18 mouse cellular contexts compared by ENCODE assay signal in the genomic region with DNA sequence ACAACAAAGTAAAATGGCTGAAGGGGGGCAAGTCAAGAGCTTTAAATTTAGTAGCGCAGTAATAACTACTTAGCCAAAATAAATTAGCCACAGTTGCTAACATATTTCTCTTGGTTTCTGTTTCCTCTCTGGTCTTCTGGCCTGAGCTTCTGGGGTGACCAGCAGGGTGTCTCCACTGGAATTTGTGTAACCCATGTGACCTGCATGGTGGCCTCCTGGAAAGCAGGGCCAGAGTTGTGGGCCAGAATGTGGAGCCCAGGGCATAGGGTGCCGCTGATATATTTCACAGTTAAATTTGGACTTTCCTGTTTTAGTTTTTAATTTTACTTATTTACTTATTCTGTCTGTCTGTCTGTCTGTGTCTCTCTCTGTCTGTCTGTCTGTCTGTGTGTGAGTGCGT.
A peak's percentile ranks its signal among the peaks of the same experiment; 100 is the strongest.
DNase-seq lines count a peak whose midpoint lies in the region; ATAC-seq lines count a peak whose summit lies in the region.
"Had no signal": no experiment of that assay in that cellular context is flagged by ENCODE, and none has a peak within 500 bp of the region (broad histone marks: within the 10 kb centered on the region; RNA-seq: fewer than 3 reads in every experiment).

No protein-coding gene starts in this region.

- no peak for ATAC-seq in limb, embryonic 12.5 days (ENCODE audit: insufficient number of reproducible peaks, insufficient read depth, low FRiP score, low TSS enrichment, low read depth)
- ATAC-seq: forebrain, embryonic 14.5 days; midbrain, embryonic 16.5 days; Patski had no signal

- 0 out of 2 replicates have a peak overlapping the region, but pooled peaks have one; percentile 35 for H3K27ac ChIP-seq in limb, embryonic 12.5 days
- H3K27ac ChIP-seq in limb, embryonic 10.5 days: no peak overlapping the region
- H3K27ac ChIP-seq: embryonic facial prominence, embryonic 13.5 days; heart, embryonic 10.5 days; hindbrain, embryonic 10.5 days; lung, embryonic 15.5 days had no signal

- intact Hi-C loops in left cerebral cortex, postnatal 4 days (cut with DNase I): no loop called here

- no peaks in the 10 kb centered on the region for H3K36me3 ChIP-seq in limb, embryonic 12.5 days
- H3K36me3 ChIP-seq in limb, embryonic 10.5 days: no peaks in the 10 kb centered on the region
- H3K36me3 ChIP-seq: embryonic facial prominence, embryonic 13.5 days; heart, embryonic 10.5 days; hindbrain, embryonic 10.5 days; lung, embryonic 15.5 days had no signal

- H3K27me3 ChIP-seq in limb, embryonic 12.5 days: no peaks in the 10 kb centered on the region
- H3K27me3 ChIP-seq in limb, embryonic 10.5 days (ENCODE audit: low read depth, poor library complexity, severe bottlenecking): no peaks in the 10 kb centered on the region
- H3K27me3 ChIP-seq: embryonic facial prominence, embryonic 13.5 days; lung, embryonic 15.5 days; Patski had no signal

- H3K4me3 ChIP-seq in limb, embryonic 12.5 days (replicated peaks): no peak overlapping the region
- H3K4me3 ChIP-seq in limb, embryonic 10.5 days: no peak overlapping the region
- H3K4me3 ChIP-seq: embryonic facial prominence, embryonic 13.5 days; heart, embryonic 10.5 days; hindbrain, embryonic 10.5 days; lung, embryonic 15.5 days had no signal

- WGBS in limb, embryonic 12.5 days: 88% methylated on average over 3 of the region's 3 CpGs
- whole genome bisulfite sequencing in limb, embryonic 10.5 days: 95% methylated on average over 3 of the region's 3 CpGs

- H3K9me3 ChIP-seq in limb, embryonic 12.5 days: no peaks in the 10 kb centered on the region
- H3K9me3 ChIP-seq in limb, embryonic 10.5 days (replicated peaks): no peaks in the 10 kb centered on the region
- H3K9me3 ChIP-seq: embryonic facial prominence, embryonic 13.5 days; heart, embryonic 10.5 days; hindbrain, embryonic 10.5 days; lung, embryonic 15.5 days had no signal

- H3K4me1 ChIP-seq in limb, embryonic 12.5 days (replicated peaks): no peaks in the 10 kb centered on the region; the same call in 1 of the 2 replicates
- 0 out of 2 replicates have a peak, but pooled peaks cover 3% of the 10 kb centered on the region for H3K4me1 ChIP-seq in limb, embryonic 10.5 days
- H3K4me1 ChIP-seq: heart, embryonic 10.5 days; hindbrain, embryonic 10.5 days; lung, embryonic 15.5 days had no signal

- no peak overlapping the region for H3K9ac ChIP-seq in limb, embryonic 12.5 days (replicated peaks)
- H3K9ac ChIP-seq: embryonic facial prominence, embryonic 13.5 days; lung, embryonic 15.5 days had no signal

- no peak overlapping the region for H3K4me2 ChIP-seq in limb, embryonic 12.5 days
- H3K4me2 ChIP-seq: embryonic facial prominence, embryonic 13.5 days; lung, embryonic 15.5 days had no signal

- peak; percentile 19 for DNase-seq in adrenal gland, adult 2 months
- DNase-seq in adrenal gland, postnatal 4 days (ENCODE audit: low spot score in 2 of 2): no peak
- DNase-seq in limb, embryonic 10.5 days (ENCODE audit: low spot score): no peak
- peak; percentile 57 for DNase-seq in adipocyte (ENCODE audit: low spot score)
- DNase-seq in kidney, postnatal 25 days: peak; percentile 46 to 71
- DNase-seq in cerebellum, postnatal 4 days (ENCODE audit: low spot score in 2 of 2): no peak
- no peak for DNase-seq in left cerebral cortex, postnatal 4 days
- DNase-seq: cerebellum, postnatal 36 days; right cerebral cortex, postnatal 4 days; thymus, postnatal 36 days had no signal

Comparison
In these comparisons a context has a peak if more than half of its experiments do, and no peak if none do; other contexts are left out.
1. DNase-seq: peak in adrenal gland, adult 2 months (single experiment), adipocyte (single experiment) and kidney, postnatal 25 days (2 of 2); none in adrenal gland, postnatal 4 days (0 of 2), limb, embryonic 10.5 days (single experiment), cerebellum, postnatal 4 days (0 of 2) and left cerebral cortex, postnatal 4 days (single experiment).